Mouse (Mus musculus): ENCODE measurements around the gene Akr1b3. TPM values are rescaled to one million over a fixed set of nuclear protein-coding genes. Genes with fewer than 3 reads are reported as not detected.

Akr1b3 gene
- 77.7 and 81.3 TPM in 2 replicates for polyA plus RNA-seq (2021; fragmentation: Nextera tagmentation)
- long read RNA-seq, experiment 1, full-length matches to known transcripts, result 204 of 212 reads
- long read RNA-seq, experiment 1, partial matches to known transcripts, result 7 of 212 reads
- long read RNA-seq, experiment 1, other reads (novel, unspliced or antisense), result 1 of 212 reads
- long read RNA-seq, experiment 2, transcript Akr1b3-201 (10 exons, 1,387 nt), result major isoform, 77 of 87 reads
- long read RNA-seq, experiment 2, partial matches to known transcripts, result 8 of 87 reads
- long read RNA-seq, experiment 2, other reads (novel, unspliced or antisense), result 0 of 87 reads

DNA sequence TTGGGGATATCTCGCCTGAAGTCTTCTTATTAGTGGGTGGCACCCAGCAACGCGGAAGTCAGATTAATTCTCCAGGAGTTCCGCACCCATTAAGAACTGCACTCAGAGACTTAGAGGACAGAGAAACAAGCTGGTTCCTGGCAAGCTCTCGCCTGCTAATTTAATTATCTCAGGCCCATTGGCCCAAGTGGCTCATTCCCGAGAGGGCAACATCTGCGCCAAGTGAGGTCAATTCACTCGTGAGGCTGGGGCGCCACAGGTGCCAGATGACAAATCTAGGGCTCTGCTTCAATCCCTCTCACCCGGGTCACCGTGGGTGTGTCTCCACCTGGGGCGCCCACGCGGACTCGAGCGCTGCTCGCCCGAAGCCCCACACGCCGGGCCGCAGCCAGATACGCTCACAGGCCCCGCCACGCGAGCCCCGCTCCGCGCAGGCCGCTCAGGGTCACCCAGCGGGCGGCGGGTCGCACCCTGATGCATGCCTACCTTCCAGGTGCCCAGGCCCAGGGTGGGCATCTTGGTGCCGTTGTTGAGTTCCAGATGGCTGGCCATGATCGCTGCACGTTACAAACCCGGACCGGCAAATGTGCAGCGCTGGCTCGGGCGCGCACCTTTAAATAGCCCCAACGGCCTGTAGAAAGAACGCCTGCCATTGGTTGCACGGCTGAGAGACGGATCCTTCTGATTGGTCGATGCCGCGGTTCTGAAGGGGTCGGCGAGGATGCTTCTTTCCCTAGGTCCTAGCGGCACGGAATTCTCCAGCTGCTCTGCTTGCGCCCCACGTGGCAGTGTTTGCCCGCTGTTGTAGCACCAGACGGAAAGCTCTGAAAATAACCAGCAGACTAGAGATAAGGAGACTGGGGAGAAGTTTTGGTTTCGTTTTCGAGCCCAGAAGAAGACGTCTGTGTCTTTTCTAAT lies at the start of gene Akr1b3:
Gene Akr1b3 (minus strand): TSS at position 625 of the 918 bp plus-strand sequence.

DNA sequence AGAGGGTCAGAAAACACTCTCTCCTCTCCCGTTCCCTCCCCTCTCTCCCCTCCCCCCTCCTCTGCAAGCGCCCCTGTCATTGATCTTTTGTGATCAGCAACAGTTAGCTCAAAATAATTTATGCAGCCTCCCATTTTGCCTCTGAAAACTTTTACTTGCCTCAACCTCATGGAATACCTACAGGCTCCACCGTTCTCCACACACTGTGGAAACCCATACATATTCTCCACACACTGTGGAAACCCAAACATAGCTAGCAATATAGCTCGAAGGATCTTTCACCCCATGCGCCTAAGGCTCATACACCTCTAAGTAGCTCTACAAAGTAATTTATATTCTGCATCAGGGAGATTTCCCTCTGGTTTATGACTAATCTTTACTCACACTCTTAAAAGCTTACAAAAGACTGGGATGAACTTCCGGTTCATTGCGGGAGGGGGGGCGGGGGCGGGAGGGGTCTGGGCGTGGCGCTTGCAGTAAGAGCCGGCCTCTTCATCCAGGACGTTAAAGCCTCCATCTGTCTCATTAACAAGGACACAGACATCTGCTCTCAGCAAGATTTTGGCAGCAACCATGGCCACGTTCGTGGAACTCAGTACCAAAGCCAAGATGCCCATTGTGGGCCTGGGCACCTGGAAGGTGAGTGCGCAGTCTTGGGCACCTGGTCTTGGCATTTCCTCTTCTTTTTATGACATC lies 36.5 kb upstream of the Akr1b3 start, which contains the start of gene Akr1b8:
Gene Akr1b8 (plus strand): TSS at position 462 of the 696 bp plus-strand sequence.

Other genes starting within 250 kb of the Akr1b3 start
- 29.8 and 46.2 TPM in 2 replicates for gene Slc35b4, start 140.4 kb downstream of the Akr1b3 start, polyA plus RNA-seq (2021; fragmentation: Nextera tagmentation)
- gene Akr1b8, start 36.6 kb upstream of the Akr1b3 start, polyA plus RNA-seq (2021; fragmentation: Nextera tagmentation), result 1.9 and 2.2 TPM in 2 replicates
- gene Akr1b10, start 66.7 kb upstream of the Akr1b3 start, polyA plus RNA-seq (2021; fragmentation: Nextera tagmentation), result 24.3 and 27.9 TPM in 2 replicates
- gene Akr1b7, start 94.9 kb upstream of the Akr1b3 start, polyA plus RNA-seq (2021; fragmentation: Nextera tagmentation), result not detected in 2 replicates
- 56.4 and 66.1 TPM in 2 replicates for gene Bpgm, start 158.7 kb upstream of the Akr1b3 start, polyA plus RNA-seq (2021; fragmentation: Nextera tagmentation)